Mouse (Mus musculus) C2C12 (cell line): ENCODE data around the gene 9330161L09Rik.

Experiments used
- CEBPB ChIP-seq: IDR thresholded peaks from one replicate; pipeline ENCODE4 v1.6.1; 2011; ENCODE audit warnings: low read depth, mild to moderate bottlenecking, control low read depth, moderate library complexity
- CTCF ChIP-seq: IDR thresholded peaks from one replicate; pipeline ENCODE4 v1.5.1; 2011; ENCODE audit not compliant: control insufficient read depth, insufficient read depth, insufficient read length
- FOSL1 ChIP-seq: IDR thresholded peaks from one replicate; pipeline ENCODE4 v1.8.0; 2011; ENCODE audit warnings: mild to moderate bottlenecking, low read length; ENCODE audit not compliant: poor library complexity, insufficient read depth, severe bottlenecking
- MAX ChIP-seq: IDR thresholded peaks from one replicate; pipeline ENCODE4 v1.6.1; 2011; ENCODE audit warnings: mild to moderate bottlenecking, control low read depth
- MYOD1 ChIP-seq: IDR thresholded peaks from one replicate; pipeline ENCODE4 v1.6.1; 2011; ENCODE audit warnings: low read depth; ENCODE audit not compliant: control insufficient read depth, insufficient read length
- MYOG ChIP-seq: IDR thresholded peaks from one replicate; pipeline ENCODE4 v1.6.1; 2011; ENCODE audit not compliant: control insufficient read depth, insufficient read length; ENCODE audit errors: extremely low read depth
- USF1 ChIP-seq: IDR thresholded peaks from one replicate; pipeline ENCODE4 v1.6.1; 2011; ENCODE audit warnings: low read depth, mild to moderate bottlenecking, control low read depth, moderate library complexity

- TF ChIP-seq CTCF: no peak
- TF ChIP-seq MYOG: no peak
- no peak for TF ChIP-seq USF1
- TF ChIP-seq CEBPB: no peak
- TF ChIP-seq MAX: no peak
- TF ChIP-seq MYOD1: no peak
- TF ChIP-seq FOSL1: no peak
These were observed 14.1 kb downstream of the 9330161L09Rik start for GRCm38 (mm10) chr12:103393528-103393927.
